Comparison of ENCODE assay signal across 10 mouse cellular contexts in the genomic region with DNA sequence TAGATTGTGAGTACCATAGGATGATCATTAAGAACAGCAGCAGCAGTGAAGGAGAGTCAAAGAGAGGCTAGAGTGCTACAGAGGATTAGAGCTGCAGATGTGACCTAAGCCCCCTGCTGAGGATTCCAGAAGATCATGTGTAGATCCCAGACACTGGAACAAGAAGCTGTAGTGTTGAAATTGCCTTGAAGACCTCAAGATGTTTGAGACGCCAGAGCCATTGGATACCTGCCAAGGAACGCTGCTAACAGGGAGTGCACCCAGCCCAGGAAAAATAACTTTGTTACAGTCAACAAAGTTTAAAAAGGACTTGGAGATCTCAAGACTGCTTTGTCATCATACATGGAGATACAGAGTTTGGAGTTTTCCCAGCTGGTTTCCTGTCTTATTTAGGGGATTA.
DNase-seq lines count a peak whose midpoint lies in the region; ATAC-seq lines count a peak whose summit lies in the region.
"Had no signal": no experiment of that assay in that cellular context is flagged by ENCODE, and none has a peak within 500 bp of the region (broad histone marks: within the 10 kb centered on the region; RNA-seq: fewer than 3 reads in every experiment).

No protein-coding gene starts in this region.

- H3K4me1 ChIP-seq in heart, embryonic 16.5 days (ENCODE audit: control insufficient read depth, insufficient read depth, low read length), result no peaks in the 10 kb centered on the region

- H3K9me3 ChIP-seq in heart, embryonic 16.5 days (replicated peaks; ENCODE audit: control insufficient read depth, low read length), result no peaks in the 10 kb centered on the region

- H3K36me3 ChIP-seq in heart, embryonic 16.5 days (ENCODE audit: control insufficient read depth, insufficient read depth), result no peaks in the 10 kb centered on the region

- peak; percentile 41 for ATAC-seq in heart, embryonic 16.5 days (replicated peaks; ENCODE audit: extremely low read depth, insufficient read depth, low FRiP score)
- ATAC-seq: forebrain, embryonic 16.5 days; hindbrain, postnatal 0 days; liver, postnatal 0 days had no signal

- no peak overlapping the region for H3K4me2 ChIP-seq in heart, embryonic 16.5 days (ENCODE audit: low read depth, low read length)

- no peaks in the 10 kb centered on the region for H3K27me3 ChIP-seq in heart, embryonic 16.5 days (ENCODE audit: control insufficient read depth, insufficient read depth, low read length)

- H3K9ac ChIP-seq in heart, embryonic 16.5 days (ENCODE audit: low read length), result no peak overlapping the region
- H3K9ac ChIP-seq: liver, postnatal 0 days had no signal

- 29% methylated on average over 2 of the region's 2 CpGs for WGBS in heart, embryonic 16.5 days

- H3K4me3 ChIP-seq in heart, embryonic 16.5 days (ENCODE audit: low read length), result no peak overlapping the region

- no peak overlapping the region for H3K27ac ChIP-seq in heart, embryonic 16.5 days (ENCODE audit: low read length)
- H3K27ac ChIP-seq: hindbrain, postnatal 0 days had no signal

- DNase-seq in kidney, postnatal 10 days, result peak; percentile 52
- no peak for DNase-seq in kidney, adult 8-10 months
- peak; percentile 0 for DNase-seq in fibroblast of lung, adult 2 months (ENCODE audit: low read depth)
- peak; percentile 19 for DNase-seq in ovary, postnatal 14 days (ENCODE audit: low spot score)
- no peak for DNase-seq in layer of hippocampus, postnatal 10 days (ENCODE audit: low spot score in 2 of 2)
- no peak for DNase-seq in left cerebral cortex, adult 18-20 months (ENCODE audit: low spot score in 2 of 2)
- DNase-seq: liver, postnatal 0 days had no signal

Comparison
In these comparisons a context has a peak if more than half of its experiments do, and no peak if none do; other contexts are left out.
1. DNase-seq: peak in kidney, postnatal 10 days (single experiment), fibroblast of lung, adult 2 months (single experiment) and ovary, postnatal 14 days (single experiment); none in kidney, adult 8-10 months (0 of 2), layer of hippocampus, postnatal 10 days (0 of 2) and left cerebral cortex, adult 18-20 months (0 of 2).